Mouse (Mus musculus): ENCODE data around the gene Lsm12.

Lsm12 gene

DNA sequence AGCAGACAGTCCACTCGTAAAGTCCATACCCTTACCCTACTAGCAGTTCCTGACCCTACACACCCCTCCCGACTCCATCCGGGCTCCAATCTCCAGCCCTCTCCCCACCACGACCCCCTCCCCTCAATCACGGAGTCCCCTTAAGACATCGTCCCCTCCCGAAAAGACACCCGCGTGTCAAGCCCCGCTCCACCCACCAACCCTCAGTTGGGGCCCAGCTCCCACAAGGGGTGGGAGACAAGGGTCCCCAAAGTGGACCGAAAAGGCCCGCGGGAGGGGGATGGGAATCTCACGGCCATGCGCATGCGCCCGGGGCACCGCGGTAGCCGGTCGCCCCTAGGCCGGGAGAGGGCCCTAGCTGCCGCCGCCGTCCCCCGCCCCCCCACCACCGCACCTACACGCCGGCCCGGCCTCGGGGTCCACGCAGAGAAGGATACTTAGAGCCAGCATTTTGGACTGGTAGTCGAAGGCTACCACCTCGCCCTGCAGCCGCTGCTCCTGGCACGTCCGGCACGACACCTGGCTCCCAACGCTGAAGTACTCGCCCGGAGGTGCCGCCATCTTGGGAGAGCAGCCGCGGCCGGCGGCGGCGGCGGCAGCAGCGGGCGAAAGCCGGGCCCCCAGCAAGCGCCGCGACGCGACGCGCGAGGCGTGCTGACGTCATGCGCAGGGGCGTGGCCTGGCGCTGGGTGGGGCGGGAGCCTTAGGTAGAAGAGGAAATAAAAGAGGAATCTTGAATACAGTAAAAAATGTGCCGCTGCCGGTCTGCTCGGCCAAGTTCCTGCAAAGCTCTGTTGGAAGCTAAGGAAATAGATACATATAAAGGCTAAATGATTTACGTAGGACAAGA lies at the start of gene Lsm12:
Lsm12 (minus strand) TSS at position 651 of the 850 bp plus-strand sequence.
- DNase-seq (ENCODE audit: low read depth) = peak; percentile 89

DNA sequence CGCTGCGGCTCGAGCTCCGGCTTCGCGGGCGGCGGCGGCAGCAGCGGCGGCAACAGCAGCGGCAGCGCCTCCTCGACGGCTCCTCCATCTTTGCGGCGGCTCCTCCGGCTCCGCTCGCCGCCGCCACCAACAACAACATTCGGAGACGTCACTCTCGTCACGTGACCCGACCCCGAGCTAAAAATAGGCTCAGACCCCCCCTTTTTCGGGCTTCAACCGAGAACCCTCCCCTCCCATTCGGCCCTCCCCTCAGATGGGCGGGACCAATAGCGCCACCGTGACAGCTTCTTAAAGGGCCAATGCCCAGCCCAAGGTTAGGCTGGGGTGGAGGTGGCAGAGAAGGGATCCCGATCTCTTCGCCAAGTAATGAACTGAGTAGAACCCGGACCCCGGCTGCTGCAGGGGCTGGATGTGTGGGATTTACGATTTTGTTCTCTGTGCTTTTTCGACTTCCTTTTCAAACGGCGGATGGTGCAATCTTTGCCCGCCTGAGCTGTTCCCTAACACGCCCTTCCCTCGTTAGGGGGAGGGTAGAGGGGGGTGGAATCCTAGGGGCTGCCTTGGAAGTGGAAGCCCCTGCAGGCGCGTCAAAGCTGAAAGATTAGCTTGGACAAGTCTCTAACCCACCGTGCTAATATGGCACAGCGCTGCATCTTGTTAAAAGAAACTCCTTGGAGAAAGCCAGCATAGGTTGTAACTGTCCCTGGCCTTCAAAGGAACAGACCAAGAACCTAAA lies 45.1 kb upstream of the Lsm12 start, which contains the start of gene Hdac5:
Hdac5 (minus strand) TSS at position 161 of the 736 bp plus-strand sequence.
- DNase-seq (ENCODE audit: low read depth) = peak; percentile 99

DNA sequence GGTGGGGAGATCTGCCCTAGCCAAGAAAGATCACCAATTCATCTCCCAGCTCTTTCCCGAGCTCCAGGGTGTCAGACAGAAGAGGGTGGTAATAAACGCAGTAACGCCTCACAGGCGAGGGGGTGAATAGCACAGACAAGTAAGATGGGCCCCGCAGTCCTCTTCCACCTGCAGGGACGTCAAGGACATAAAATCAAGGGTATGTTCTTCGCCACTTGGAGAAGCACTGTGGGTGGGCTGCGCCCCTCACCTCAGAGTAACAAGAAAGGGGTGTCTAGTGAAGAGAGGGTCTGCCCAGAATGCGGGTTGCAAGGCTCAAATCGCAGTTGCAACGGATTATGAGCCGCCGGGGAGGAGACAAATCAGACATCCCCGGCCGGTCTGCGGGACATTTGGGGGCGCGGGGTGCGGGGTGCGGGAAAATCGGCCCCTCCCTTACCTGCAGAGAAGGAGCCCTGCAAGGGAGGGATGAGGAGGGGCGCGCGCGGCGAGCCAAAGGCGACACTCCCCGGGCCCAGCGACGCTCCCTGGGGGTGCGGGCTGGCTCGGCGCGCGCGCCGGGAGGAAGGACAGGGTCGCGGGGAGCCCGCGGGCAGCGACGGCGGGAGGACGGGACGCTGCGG lies 44.3 kb upstream of the Lsm12 start:
- DNase-seq (ENCODE audit: low read depth) = no peak

DNA sequence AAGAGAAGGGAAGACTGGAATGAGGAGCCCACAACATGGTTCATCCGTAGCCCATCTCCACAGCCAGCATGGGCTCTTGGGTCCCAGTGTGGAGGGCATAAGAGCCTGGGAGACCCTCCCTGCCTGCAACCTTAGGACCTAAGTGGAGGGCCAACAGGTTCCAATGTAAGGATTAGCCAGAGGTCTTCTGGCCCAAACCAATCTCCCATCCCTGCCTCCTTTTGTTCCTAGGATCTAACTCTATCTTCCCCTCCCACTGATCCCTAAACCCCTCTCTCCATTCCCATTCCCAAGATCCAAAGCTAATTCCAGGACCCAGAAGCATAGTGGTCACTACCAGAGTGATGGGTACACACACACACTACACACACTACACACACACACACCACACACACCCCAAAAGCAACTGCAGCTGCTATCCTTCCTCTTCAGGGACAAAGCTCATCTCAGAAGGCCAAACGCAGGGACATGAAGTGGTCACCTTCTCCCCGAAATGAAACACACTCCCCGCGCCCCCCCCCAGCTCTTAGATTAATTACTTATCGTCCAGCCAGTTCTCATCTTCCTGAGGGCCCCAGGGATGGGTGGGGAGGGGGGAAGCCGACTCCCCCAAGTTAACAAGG lies 43.7 kb upstream of the Lsm12 start:
- no peak for DNase-seq (ENCODE audit: low read depth)

DNA sequence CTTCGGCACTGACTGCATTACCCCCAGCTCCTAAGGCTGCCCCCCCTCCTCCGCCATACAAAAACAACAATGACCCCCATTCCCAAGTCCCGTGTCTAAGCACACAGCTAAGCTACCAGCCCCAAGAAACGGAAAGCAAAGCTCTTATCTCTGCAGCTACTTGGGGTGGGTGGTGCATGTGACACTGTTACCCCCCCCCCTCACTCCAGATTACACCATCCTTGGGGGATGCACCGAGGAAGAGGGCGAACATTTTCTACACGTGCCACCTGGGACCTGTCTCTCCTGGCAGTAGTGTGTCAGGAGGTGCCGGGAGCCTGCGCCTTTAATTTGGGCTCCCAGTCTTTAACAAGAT lies 43.1 kb upstream of the Lsm12 start:
- no peak for DNase-seq (ENCODE audit: low read depth)

DNA sequence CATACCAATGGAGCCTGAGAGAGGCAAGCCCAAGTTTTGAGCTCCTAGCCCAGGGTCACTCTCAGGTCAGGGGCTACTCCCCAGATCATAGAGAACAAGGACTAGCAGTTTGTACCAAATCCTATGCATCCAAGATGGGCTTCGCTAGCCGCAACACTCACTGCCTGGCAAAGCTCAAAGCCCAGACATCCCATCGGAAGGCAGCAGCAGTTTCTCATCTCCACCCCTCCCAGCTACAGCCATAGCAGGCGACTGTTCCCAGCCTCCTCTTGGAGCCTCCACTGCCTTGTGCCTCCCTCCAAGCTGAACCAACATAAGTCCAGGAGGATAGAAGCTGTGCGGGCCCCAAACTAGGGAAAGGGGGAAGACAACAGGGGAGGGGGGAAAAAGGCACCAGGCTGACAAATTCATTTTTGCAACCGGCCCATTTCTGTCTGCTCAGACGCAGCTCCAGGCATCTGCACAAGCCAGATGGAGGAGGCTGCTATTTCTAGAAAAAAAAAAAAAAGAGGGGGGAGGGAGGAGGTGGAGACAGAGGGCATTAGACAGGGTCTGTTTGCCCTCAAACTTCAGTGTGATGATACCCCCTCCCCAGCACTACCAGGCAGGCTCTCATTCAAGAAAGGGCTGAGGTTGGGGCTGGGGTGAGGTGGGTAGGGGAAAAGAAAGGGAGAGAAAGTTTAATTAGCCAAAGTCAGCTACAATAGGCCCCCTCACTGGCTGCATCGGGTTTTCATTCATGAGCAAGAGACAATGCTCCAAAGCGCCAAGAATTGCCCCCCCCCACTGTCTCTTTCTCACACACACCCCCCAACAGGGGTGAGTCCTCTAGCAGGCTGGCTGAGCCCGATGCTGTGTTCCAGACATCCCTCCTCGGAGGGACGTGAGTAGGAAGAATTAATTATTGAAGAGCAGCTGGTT lies 42.4 kb upstream of the Lsm12 start:
- DNase-seq (ENCODE audit: low read depth) = no peak

DNA sequence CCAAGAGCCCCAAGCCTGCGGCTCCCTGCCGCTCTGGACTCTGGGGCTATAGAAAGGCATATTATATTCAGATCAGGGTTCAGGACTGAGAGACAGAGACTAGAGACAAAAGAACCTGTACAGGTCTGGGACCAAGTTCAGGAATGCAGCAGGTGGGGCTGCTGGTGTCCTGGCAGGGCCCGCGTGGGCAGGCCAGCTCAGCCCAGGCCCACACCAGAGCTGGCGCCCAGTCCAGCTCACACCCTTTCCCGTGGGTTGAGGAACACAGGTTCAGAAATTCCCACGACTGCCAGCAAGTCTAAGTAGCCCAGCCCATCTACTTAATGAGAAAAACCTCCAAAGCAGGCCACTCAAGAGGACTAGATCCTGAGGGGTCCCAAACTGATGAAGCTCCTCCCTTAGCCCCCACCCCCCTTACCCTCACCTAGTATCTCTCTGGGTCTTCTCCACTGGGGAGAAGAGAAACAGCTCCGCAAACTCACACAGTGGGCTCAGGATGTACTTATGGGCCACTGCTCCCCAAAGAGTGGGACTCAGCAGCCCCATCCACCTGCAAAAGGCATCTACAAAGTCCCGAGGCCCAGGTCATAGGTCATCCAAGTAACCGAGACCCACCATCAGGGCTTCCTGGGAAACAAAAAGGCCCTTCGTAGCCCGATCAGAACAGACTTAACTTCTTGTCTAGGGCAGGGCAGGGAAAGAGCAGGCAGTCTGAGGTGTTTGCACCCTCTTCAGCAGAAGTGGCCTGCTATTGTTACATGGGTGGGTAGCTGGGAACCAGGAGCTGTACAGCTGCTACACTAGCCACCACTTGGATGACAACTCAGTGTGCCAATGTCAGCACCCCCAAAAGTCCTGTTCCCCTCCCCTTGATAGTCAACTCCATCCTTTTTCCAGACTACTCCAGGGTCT lies 41.2 kb upstream of the Lsm12 start:
- no peak for DNase-seq (ENCODE audit: low read depth)

DNA sequence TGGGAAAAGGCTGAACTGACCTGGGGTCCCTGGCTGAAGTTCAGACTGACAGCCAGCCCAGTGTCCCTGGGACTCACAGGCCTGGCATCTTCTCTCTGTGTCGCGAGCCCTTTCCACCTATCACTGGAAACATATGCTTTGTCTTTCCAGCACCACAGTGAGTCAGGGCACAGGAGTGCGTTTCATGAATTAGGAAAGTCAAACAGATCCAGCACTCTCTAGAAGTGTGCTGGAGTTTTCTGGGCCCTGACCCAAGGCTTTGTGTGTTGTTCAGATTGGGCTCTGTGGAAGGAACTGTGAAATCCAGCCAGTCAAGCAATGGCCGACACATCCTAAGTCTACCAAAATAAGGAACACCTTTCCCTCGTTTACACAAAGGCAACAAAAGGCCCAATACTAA lies 40.1 kb upstream of the Lsm12 start:
- no peak for DNase-seq (ENCODE audit: low read depth)

DNA sequence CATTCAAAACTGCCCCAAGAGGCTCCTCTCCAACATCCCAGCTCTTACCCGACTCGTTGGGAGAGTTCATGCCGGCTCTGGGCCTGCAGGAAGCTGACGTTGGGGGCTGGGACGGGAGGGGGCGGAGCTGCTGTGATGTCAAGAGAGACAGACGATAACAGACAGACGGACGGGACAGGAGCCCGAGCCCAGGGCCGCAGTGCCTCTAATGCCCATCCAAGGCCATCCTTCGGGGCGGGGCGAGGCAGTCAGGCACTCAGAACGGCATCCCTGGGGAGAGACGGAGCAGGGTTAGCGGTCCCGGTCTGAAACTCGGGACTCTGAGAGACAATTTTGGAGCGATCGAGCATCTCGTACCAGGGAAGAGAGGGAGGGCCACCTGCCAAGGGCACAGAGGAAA lies 39.6 kb upstream of the Lsm12 start:
- DNase-seq (ENCODE audit: low read depth) = no peak

DNA sequence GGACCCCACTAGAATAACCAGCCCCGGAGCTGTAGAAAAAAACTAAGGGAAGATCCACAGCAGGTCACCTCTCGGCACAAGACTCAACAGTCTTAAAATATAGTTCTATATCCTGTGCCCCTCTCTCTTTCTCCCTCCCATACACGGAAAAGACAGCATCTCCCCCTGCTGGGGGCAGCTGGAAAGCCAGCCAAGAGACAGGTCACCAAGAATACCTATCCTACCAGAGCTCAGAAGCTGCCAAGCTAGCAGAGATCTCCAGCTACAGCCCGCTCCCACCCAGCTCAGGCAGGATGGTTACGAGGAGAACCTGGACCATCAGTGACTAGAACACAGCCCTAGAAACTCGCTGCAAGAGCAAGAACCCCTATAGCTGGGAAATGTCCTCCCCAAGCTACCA lies 38.1 kb upstream of the Lsm12 start:
- peak; percentile 53 for DNase-seq (ENCODE audit: low read depth)

DNA sequence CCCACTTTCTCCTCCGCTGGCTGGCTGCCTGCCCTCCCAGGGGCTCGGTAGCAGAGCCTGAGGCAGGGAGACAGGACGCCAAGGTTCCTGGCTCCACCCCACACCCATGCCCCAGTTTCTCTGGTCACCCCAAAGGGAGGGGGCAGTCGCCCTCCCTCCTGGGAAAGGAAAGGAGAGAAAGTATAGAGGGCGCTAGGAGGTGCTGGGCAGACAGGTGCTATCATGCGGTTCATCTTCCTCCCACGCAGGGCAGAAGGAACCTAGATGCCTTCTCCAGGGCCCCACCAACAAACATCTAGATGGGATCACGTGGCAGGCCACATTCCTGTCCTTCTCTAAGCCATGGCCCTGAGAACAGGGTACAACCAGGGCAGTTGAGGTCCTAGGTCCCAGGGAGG lies 36.9 kb upstream of the Lsm12 start:
- no peak for DNase-seq (ENCODE audit: low read depth)

DNA sequence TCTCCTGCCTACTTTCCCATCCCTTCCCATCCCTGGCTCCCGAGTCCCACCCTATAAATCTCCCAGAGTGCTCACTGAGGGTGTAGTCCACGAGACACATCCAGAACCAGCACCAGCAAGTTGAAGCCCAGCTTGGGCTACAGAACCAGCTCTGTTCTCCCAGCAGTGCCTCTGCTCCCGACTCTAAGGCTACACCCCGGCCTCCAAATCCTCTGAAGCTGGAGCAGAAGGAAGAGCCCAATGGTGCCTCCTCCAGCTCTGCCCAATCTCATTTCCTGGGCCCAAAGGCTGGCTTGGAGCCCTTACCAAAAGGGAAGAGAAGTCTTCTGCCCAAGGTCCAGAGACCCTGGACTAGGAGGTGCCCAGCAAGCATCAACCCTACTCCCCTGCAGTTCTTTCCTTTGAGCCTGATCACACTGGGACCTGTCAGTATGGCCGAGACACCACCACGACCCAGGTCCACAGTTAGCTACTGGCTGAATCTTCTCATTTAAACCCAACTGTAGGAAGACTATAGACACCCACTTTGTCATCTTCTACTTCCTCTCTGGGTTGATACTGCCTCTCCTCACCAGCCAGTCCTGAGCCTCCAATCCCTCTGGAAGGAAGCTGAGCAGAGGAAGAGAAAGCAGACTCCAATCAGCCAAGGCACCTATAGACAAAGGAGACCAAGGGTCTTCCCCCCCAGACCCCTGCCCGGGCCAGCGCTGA lies 36.3 kb upstream of the Lsm12 start:
- DNase-seq (ENCODE audit: low read depth) = no peak

DNA sequence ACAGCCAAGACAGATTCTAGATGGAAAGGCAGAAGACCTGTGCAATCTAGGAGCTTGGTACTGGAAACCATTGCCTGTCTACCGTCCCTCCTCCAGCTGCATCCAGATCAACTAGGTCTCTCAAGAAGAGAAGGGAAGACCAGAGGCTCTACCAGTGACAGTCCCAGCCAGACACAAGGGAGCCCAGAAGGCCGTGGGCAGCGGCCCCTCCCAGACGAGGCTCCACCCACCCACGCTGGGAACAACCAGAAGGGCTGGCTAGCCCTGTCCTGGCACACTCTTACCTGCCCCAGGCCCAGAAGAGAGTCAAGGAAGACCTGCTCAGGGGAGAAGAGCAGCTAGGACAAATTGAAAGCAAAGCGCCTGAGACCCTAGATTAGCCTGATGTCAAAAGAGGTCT lies 35.4 kb upstream of the Lsm12 start:
- DNase-seq (ENCODE audit: low read depth) = no peak

DNA sequence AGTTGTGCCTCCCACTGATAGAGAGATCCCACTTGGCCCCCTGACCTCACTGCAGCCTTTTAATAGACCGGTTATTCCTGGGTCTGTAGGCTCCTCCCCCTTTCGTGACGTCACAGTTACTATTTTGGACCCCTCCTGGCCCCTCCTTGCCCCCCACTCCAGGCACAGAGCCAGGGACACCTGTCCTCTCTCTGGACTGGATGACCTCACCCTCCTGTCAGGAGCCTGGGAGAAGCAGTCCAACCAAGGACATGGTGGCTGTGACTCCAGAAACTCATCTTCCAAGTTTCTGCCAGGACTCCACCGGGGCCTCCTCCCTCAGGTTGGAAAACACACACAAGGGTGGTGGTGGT lies 34.9 kb upstream of the Lsm12 start:
- no peak for DNase-seq (ENCODE audit: low read depth)

DNA sequence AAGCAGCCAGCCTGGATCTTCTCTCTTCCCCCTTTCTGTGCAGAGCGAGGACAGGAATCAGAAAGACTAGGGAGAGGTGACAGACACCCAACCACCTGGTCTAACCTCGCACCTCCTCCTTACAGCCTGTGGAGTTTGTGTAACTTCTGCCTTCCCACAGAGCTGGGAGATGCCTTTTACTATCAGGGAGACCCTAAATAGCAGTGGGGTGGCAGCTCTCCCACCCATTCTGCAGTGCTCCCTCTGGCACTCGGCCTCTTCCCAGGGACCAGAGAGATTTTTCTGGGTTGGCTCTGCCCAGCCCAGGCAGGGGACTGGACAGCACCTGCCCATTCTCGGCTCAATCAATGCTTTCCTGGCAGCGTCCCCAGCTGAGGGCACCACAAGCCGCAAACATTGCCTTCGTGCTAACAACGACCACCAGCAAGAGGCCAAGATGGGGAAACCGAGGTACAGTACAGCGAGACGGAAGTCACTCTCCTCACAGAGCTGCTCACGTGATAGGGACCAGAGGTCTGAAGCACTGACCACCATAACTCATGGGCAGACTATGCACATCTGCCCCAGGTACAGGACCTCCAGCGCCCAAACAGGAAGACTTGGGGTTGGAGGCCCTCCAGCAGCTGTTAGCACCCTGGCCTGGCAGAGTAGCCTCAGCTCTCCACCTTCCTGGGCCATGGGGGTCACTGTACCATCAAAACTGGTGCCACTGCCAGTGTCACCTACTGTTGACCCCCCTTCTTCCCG lies 34.3 kb upstream of the Lsm12 start:
- no peak for DNase-seq (ENCODE audit: low read depth)

DNA sequence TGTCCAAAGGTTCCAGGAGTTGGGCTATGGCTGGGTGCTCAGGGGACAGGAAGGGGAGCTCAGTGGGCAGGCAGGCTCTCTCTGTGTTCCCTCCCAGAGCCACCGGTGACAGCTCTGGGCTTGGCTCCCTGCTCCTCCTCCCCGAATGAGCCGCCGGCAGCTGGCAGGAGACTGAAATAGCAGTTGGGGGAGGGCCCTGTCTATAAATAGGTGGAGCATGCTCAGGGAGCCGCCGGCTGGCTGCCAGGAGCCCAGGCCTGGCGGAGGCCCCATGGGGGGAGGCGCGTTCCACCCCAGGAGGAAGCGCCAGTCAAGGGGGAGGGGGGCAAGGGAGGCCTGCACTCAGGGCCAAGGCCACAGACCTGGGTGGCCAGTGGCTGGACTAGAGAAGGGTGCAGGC lies 33.7 kb upstream of the Lsm12 start:
- peak; percentile 70 for DNase-seq (ENCODE audit: low read depth)

DNA sequence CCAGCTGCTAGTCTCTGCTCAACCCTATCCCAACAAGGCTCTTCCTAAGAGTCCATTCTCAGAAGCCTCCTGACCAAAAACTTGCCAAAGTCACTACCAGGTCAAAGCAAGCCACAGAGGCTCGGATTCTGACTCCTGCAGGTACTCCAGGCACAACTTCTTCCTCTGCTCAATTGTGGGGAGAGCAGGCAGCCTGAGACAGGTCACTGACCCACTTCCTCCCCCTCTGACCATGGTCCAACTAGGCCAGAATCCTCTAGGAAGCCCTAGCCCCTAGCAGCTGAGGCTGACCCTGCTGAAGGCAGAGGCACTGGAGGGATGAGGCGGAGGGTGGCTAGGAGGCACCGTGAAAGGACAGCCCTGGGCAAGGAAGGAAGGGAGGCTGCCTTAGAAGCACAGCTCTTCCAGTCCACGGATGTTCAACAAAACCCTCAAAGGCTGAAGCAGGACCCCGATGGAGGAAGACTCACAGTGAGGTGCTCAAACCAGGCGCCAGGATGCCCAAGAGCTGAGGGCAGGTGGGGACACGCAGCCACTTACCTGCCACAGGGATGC lies 32.9 kb upstream of the Lsm12 start:
- no peak for DNase-seq (ENCODE audit: low read depth)

DNA sequence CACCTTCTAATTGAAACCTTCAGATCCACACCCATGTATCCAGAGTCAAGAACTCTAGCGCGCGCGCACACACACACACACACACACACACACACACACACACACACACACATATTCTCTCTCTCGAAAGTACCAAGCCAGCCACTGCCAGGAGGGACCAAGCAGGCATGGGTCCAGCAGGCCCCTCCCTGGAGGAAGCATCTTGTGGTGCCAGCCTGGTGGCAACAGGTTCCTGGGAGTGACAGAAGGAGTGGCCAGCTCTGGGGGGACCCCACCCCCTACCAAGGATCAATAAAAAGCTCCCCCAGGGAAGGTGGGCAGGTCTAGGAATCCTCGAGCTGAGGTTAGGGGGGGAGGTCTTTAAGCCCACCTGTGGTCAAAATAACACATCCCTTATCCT lies 32.3 kb upstream of the Lsm12 start:
- no peak for DNase-seq (ENCODE audit: low read depth)

DNA sequence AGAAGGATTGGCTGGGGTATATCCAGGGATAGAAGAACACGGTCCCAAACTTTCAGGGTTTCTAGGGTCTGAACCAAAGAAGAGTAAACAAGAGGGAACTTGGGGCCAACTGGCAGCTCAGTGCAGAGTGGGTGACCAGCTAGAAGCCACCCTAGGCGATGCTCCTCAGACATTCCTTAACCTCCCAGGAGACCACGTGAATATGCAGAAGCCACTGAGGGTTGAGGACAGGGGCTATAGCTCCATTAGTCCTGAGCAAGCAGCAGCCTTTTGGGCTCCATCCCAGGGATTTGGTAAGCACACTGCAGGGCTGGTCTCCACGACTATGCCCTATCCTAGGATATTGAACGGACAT lies 31.8 kb upstream of the Lsm12 start:
- DNase-seq (ENCODE audit: low read depth) = no peak
